Mouse (Mus musculus): Measurements from ENCODE around the gene Lmntd2. TPM values are rescaled to one million over a fixed set of nuclear protein-coding genes. Genes with fewer than 3 reads are reported as not detected.

Gene Lmntd2
- polyA plus RNA-seq, 1 experiment = 8.1 TPM

GRCm38 (mm10) chr7:141230570-141230969 is 16.7 kb upstream of the Lmntd2 start:
- TF ChIP-seq POLR2A (IDR thresholded peaks at IDR 0.05; ENCODE audit: low read depth, low read length) (no peak), CTCF (IDR thresholded peaks at IDR 0.05; ENCODE audit: extremely low read depth, insufficient read length, insufficient replicate concordance, low read depth, low read length) (no peak)
- Histone ChIP-seq H3K27ac (ENCODE audit: insufficient read depth, low read depth, low read length) (no peak overlapping the region), H3K4me1 (ENCODE audit: control insufficient read depth, insufficient read depth, insufficient read length, low read length) (peaks cover 5% of the 10 kb centered on the region; the same call in 1 of the 2 replicates), H3K4me3 (ENCODE audit: low read depth, low read length) (no peak overlapping the region), H3K27me3 (ENCODE audit: control insufficient read depth, insufficient read depth, low read length) (no peaks in the 10 kb centered on the region), H3K36me3 (ENCODE audit: control insufficient read depth, insufficient read depth, low read length) (peaks cover 45% of the 10 kb centered on the region)
- 84% methylated on average over 4 of the region's 4 CpGs for WGBS

GRCm38 (mm10) chr7:141229702-141230101 is 15.8 kb upstream of the Lmntd2 start:
- no peaks in the 10 kb centered on the region for H3K27me3 ChIP-seq (ENCODE audit: control insufficient read depth, insufficient read depth, low read length)
- H3K27ac ChIP-seq (ENCODE audit: insufficient read depth, low read depth, low read length) = no peak overlapping the region
- WGBS = 18% methylated on average over 6 of the region's 6 CpGs
- H3K36me3 ChIP-seq (ENCODE audit: control insufficient read depth, insufficient read depth, low read length) = peaks cover 37% of the 10 kb centered on the region
- no peak for TF ChIP-seq POLR2A (IDR thresholded peaks at IDR 0.05; ENCODE audit: low read depth, low read length)
- no peak for TF ChIP-seq CTCF (IDR thresholded peaks at IDR 0.05; ENCODE audit: extremely low read depth, insufficient read length, insufficient replicate concordance, low read depth, low read length)
- peaks cover 5% of the 10 kb centered on the region; the same call in 1 of the 2 replicates for H3K4me1 ChIP-seq (ENCODE audit: control insufficient read depth, insufficient read depth, insufficient read length, low read length)
- peak overlapping the region; percentile 87 for H3K4me3 ChIP-seq (ENCODE audit: low read depth, low read length)

- H3K27ac ChIP-seq (ENCODE audit: insufficient read depth, low read depth, low read length) = peak within 1 kb of the TSS; percentile 94
- H3K36me3 ChIP-seq (ENCODE audit: control insufficient read depth, insufficient read depth, low read length) = peaks cover 26% of the 10 kb centered on the region
- H3K4me3 ChIP-seq (ENCODE audit: low read depth, low read length) = peak within 1 kb of the TSS; percentile 87
- H3K4me1 ChIP-seq (ENCODE audit: control insufficient read depth, insufficient read depth, insufficient read length, low read length) = peaks cover 5% of the 10 kb centered on the region; the same call in 1 of the 2 replicates
- WGBS = under 1% methylated on average over 76 of the region's 76 CpGs
- no peaks in the 10 kb centered on the region for H3K27me3 ChIP-seq (ENCODE audit: control insufficient read depth, insufficient read depth, low read length)
- TF ChIP-seq CTCF (IDR thresholded peaks at IDR 0.05; ENCODE audit: extremely low read depth, insufficient read length, insufficient replicate concordance, low read depth, low read length) (peak; percentile 86), POLR2A (IDR thresholded peaks at IDR 0.05; ENCODE audit: low read depth, low read length) (peak; percentile 60)
These were observed 14.6 kb upstream of the Lmntd2 start, which contains the start of gene Phrf1 for GRCm38 (mm10) chr7:141228279-141229067. Phrf1 (plus strand) TSS chr7:141228784.

GRCm38 (mm10) chr7:141227796-141228195 is 13.9 kb upstream of the Lmntd2 start:
- no peak overlapping the region for H3K27ac ChIP-seq (ENCODE audit: insufficient read depth, low read depth, low read length)
- WGBS = 73% methylated on average over 4 of the region's 4 CpGs
- H3K4me3 ChIP-seq (ENCODE audit: low read depth, low read length) = no peak overlapping the region
- no peaks in the 10 kb centered on the region for H3K27me3 ChIP-seq (ENCODE audit: control insufficient read depth, insufficient read depth, low read length)
- no peak for TF ChIP-seq POLR2A (IDR thresholded peaks at IDR 0.05; ENCODE audit: low read depth, low read length)
- TF ChIP-seq CTCF (IDR thresholded peaks at IDR 0.05; ENCODE audit: extremely low read depth, insufficient read length, insufficient replicate concordance, low read depth, low read length) = no peak
- peaks cover 19% of the 10 kb centered on the region for H3K36me3 ChIP-seq (ENCODE audit: control insufficient read depth, insufficient read depth, low read length)
- peaks cover 5% of the 10 kb centered on the region; the same call in 1 of the 2 replicates for H3K4me1 ChIP-seq (ENCODE audit: control insufficient read depth, insufficient read depth, insufficient read length, low read length)

- TF ChIP-seq CTCF (IDR thresholded peaks at IDR 0.05; ENCODE audit: extremely low read depth, insufficient read length, insufficient replicate concordance, low read depth, low read length) = no peak
- TF ChIP-seq POLR2A (IDR thresholded peaks at IDR 0.05; ENCODE audit: low read depth, low read length) = no peak
- no peak overlapping the region for H3K4me3 ChIP-seq (ENCODE audit: low read depth, low read length)
- no peaks in the 10 kb centered on the region for H3K27me3 ChIP-seq (ENCODE audit: control insufficient read depth, insufficient read depth, low read length)
- H3K4me1 ChIP-seq (ENCODE audit: control insufficient read depth, insufficient read depth, insufficient read length, low read length) = peaks cover 14% of the 10 kb centered on the region; the same call in 1 of the 2 replicates
- WGBS = 89% methylated on average over 6 of the region's 6 CpGs
- no peak overlapping the region for H3K27ac ChIP-seq (ENCODE audit: insufficient read depth, low read depth, low read length)
- H3K36me3 ChIP-seq (ENCODE audit: control insufficient read depth, insufficient read depth, low read length) = peaks cover 7% of the 10 kb centered on the region
These were observed 12.7 kb upstream of the Lmntd2 start for GRCm38 (mm10) chr7:141226535-141226934.

- Histone ChIP-seq H3K4me1 (ENCODE audit: control insufficient read depth, insufficient read depth, insufficient read length, low read length) (peaks cover 26% of the 10 kb centered on the region), H3K4me3 (ENCODE audit: low read depth, low read length) (no peak overlapping the region), H3K36me3 (ENCODE audit: control insufficient read depth, insufficient read depth, low read length) (peaks cover 17% of the 10 kb centered on the region), H3K27me3 (ENCODE audit: control insufficient read depth, insufficient read depth, low read length) (no peaks in the 10 kb centered on the region), H3K27ac (ENCODE audit: insufficient read depth, low read depth, low read length) (no peak overlapping the region)
- WGBS = 91% methylated on average over 4 of the region's 4 CpGs
- TF ChIP-seq CTCF (IDR thresholded peaks at IDR 0.05; ENCODE audit: extremely low read depth, insufficient read length, insufficient replicate concordance, low read depth, low read length) (no peak), POLR2A (IDR thresholded peaks at IDR 0.05; ENCODE audit: low read depth, low read length) (no peak)
These were observed 8.9 kb upstream of the Lmntd2 start for GRCm38 (mm10) chr7:141222696-141223215.

DNA sequence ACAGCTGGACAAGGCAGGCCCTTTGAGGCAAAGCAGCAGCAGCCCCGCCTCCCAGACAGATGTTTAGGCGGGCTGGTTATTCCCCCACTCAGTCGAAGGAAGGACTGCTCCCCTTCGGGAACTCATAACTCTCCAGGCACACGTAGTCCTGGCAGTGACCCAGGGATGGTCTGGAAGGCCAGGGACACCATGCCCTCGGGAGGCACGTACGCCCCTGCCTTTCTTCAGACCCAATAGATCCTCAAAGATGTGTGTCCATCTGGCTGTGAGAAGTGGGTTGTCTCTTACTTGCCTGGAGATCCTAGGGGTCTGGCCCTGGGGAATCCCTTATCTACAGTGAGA is 8.2 kb upstream of the Lmntd2 start:
- no peaks in the 10 kb centered on the region for H3K27me3 ChIP-seq (ENCODE audit: control insufficient read depth, insufficient read depth, low read length)
- peak overlapping the region; percentile 7 for H3K27ac ChIP-seq (ENCODE audit: insufficient read depth, low read depth, low read length)
- TF ChIP-seq POLR2A (IDR thresholded peaks at IDR 0.05; ENCODE audit: low read depth, low read length) = no peak
- TF ChIP-seq CTCF (IDR thresholded peaks at IDR 0.05; ENCODE audit: extremely low read depth, insufficient read length, insufficient replicate concordance, low read depth, low read length) = no peak
- H3K4me3 ChIP-seq (ENCODE audit: low read depth, low read length) = peak overlapping the region; percentile 35
- peaks cover 33% of the 10 kb centered on the region for H3K4me1 ChIP-seq (ENCODE audit: control insufficient read depth, insufficient read depth, insufficient read length, low read length)
- WGBS = under 1% methylated on average over 8 of the region's 8 CpGs
- peaks cover 21% of the 10 kb centered on the region for H3K36me3 ChIP-seq (ENCODE audit: control insufficient read depth, insufficient read depth, low read length)

All from small intestine, adult 2 months (tissue).